Mouse (Mus musculus): ENCODE measurements around the gene Erp29.

Gene Erp29

DNA sequence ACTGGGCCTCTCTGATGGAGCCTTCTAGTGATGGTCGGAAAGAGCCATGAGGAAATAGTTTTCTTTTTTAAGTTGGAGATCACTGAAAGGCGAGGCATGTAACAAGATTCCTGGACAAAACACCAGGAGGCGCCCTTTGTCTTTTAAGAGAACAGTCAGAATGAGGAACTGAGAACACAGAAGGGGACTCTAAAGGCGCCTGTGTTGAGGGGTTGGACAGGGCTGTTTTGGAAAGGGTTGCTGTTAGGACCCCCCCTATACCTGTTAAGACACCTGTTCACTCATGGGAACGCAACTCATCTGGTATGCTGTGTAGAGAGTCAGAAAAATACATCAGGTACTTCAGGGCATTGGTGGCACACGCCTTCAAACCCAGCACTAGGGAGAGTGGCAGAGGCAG lies 2.3 kb downstream of the Erp29 start:
- DNase-seq (ENCODE audit: low spot score): peak; percentile 52

DNA sequence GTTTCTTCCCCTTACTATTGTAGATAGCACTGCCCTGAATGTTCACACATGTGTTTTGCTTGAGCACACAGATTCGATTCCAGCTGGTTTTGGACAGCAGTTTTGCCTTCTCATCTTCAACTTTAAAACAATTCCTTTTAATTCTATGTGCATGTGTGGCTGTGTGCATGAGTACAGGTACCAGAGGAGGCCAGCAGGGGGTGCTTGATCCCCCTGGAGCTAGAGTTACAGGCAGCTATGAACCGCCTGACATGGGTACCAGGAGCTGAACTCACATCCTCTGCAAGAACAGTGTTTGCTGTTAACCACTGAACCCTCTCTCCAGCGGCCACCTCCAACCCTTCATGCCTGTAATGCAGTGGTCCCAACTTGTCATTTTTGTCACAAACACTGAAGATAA lies 3.9 kb downstream of the Erp29 start:
- no peak for DNase-seq (ENCODE audit: low spot score)

DNA sequence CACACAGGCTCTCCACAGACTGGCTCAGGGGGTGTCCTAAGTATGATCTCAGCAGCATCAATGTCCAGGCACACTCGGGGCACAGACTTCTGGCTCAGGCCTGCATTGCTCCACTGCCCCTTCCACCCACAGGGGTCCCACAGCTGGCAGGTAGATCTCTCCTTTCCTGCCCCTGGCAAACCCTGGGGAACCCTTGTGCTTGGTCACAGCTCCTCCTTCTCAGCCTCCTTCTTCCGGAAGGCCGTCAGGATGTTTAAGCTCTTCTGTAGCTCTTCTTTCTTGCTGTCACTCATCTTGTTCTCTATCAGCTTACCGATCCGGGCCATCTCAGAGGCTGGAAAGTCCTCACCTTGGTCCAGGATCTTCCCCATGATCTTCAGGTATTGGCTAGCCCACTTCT lies 7.4 kb downstream of the Erp29 start:
- no peak for DNase-seq (ENCODE audit: low spot score)

DNA sequence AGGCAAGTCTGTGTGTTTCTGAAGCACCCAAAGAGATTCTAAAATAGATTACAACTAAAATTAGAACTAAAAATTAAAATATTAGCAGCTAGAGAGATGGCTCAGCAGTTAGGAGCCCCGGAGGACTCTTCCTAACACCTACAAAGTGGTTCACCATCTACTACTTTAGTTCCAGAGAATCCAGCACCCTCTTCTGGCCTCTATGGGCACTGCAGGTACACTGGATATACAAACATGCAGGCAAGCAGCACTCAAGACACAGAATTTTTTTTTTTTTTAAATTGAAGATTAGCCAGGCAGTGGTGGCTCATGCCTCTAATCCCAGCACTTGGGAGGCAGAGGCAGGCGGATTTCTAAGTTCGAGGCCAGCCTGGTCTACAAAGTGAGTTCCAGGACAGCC lies 8.8 kb downstream of the Erp29 start:
- DNase-seq (ENCODE audit: low spot score): no peak

DNA sequence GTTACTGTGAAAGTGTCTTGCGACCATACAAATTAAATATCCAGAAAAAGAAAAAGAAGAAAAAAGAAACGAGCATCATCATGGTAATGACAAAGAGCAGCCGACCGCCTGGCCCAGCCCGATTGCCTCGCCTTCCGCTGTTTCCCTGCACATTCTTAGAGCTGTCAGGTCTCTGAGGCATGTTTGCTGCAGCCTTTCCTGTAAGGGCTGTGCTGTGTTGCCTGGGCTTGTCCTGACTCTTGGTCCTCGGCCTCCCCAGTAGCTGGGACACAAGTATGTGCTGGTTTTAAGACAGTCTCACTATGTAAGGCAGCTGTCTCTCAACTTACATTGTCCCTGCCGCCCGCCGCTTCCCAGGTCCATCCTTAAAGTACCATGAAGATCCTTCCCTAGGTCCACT lies 13.6 kb downstream of the Erp29 start:
- no peak for DNase-seq (ENCODE audit: low spot score)

DNA sequence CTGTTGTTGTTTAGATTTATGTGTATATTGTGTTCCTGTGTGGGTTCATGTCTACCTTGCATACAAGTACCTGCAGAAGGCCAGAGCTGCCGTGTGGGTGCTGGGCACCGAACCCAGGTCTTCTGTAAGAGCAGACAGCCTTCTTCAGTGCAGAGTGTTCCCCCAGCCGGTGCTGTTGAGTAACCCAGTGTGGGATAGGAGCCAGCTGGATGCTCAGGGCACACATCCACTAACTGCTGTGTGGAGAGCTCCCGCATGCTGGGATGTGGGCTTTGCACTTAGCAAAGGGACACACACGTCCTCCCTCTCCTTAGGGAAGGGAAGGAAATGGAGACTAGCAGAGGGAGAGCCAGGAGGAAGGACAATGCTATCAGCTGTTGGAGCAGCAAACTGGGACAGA lies 14.2 kb downstream of the Erp29 start:
- DNase-seq (ENCODE audit: low spot score): no peak

DNA sequence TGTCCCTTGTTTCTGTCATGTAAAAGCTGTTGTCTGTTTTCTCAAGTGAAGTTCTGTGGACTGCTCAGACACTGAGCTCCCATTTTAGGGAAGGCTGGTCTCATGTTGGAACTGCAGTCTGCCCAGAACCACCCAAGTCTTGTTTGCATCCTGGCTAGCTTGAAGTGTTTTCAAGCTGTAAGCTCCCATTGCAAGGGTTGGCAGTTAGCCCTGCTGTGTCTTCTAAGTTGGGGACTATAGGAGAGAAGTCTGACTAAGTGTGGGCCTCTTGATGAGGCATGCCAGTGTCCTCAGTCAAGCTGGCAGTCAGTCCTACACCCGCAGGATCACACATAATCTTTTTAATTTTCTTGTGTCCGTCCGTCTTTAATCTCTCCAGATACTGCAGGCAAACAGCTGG lies 23.4 kb downstream of the Erp29 start:
- no peak for DNase-seq (ENCODE audit: low spot score)

DNA sequence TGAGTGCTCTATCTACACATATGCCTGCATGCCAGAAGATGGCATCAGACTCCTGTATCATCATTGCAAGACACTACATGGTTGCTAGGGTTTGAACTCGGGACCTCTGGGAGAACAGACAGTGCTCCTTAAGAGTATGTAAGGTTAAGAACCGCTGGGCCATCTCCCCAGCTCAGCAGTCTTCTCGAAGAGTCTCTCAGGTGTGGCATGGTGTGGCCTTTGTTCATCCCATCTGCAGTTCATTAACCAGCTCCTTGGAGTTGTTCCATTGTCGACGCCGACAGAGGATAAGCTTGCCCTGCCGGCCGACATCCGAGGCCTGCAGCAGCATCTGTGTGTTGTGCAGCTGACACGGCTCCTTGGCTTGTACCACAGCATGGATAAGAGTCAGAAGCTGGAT lies 29.0 kb downstream of the Erp29 start:
- DNase-seq (ENCODE audit: low spot score): no peak

DNA sequence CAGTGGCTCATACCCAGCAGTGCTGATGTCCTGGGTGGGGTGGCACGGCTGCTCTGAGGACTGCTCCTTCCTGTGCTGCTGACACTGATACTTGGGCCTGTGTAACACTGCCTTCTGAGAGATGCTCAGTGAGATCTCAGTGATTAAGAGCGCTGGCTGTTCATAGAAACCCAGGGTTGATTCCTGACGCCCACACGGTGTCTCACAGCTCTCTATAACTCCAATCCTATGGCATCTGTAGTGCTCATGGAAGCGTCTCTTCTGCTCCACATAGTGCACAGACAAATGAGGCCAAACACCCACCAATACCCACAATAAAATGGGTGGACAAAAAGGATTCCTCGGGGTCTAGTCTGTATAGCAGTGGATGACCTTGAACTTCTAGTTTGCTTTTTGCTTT lies 29.5 kb downstream of the Erp29 start:
- no peak for DNase-seq (ENCODE audit: low spot score)

DNA sequence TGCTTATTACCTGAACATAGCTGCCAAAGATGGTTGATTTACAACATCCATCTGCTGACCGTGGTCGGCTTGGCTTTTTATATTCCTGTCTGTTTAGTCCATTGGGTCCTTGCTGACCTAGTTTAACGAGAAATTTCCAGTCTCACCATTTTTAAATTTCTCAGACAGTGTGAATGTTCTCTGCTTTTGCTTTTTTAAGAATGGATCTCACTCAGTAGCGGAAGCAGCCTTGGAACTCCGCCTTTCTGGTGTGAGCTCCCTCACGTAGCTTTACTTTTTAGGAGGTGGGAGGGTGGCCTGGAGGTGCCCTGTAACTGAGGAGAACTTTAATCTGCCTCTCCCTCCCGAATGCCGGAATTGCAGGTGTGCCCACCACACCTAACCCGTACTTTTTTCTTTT lies 31.6 kb downstream of the Erp29 start:
- no peak for DNase-seq (ENCODE audit: low spot score)

DNA sequence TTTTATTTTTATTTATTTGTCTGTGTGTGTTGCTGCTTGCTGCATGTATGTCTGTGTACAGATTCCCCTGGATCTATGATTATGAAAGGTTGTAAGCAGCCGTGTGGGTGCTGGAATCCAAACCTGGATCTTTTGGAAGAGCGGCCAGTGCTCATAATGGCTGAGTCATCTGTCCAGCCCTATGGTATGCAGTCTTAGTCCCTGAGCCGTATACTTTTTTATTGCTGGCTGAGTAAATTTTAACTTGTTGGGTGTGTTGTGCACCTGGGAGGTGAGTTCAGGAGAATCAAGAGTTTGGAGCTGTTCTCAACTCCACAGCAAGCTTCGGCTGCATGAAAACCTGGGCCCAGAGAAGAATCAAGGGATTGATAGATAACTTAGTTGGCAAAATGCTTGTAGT lies 41.3 kb downstream of the Erp29 start:
- DNase-seq (ENCODE audit: low spot score): no peak

DNA sequence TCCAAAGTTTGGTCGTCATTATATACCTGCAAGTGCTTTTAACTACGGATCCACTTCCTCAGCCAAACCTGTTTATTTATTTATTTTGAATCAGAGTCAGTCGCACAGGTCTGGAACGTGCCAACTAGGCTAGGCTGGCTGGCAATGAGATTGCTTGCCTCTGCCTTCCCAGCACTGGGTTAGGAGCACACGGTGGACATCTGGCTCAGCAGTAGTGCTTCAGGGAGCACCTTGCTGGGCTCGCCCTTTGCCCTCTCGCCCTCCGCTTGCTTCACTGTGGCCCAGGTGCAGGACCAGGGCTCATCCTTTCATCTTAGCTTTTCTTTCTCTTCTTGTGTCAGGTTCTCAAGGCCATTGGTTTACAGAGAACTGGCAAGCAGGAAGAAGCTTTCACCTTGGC lies 44.5 kb downstream of the Erp29 start:
- no peak for DNase-seq (ENCODE audit: low spot score)

DNA sequence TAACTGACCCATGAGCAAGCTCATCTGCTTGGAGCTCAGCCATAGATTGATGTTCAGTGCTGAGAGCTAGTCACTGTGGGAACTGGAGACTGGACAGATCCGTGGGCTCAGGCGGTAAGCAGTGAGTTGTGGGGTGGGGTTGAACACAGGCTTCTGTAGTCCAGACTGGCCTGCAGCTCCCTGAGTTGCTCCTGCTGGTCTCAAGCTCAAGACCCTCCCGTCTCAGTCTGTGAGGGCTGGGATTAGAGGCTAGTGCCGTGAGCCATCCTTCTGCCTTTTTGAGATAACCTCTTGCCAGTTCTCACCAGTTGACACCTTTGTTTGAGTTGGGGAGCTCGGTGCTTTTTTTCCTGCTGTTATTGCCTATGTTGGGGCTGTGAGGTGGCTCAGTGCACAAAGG lies 51.5 kb downstream of the Erp29 start:
- no peak for DNase-seq (ENCODE audit: low spot score)

DNA sequence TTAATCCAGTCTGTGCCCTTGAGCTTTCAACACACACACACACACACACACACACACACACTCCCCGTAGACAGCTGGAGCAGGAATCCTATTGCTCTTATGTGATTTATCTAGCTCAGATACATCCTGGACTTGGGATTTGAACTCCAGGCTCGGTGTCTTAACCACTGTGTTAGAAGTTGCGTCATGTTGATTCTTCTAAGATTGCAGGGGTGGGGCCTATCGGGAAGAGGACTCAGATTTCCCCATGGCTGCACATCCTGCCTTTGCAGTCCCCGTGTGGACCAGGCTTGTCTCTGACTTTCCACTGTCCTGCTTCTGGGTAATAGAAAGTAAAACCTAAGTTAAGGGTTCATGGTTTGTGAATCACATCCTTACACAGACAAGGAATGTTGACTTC lies 52.2 kb downstream of the Erp29 start:
- DNase-seq (ENCODE audit: low spot score): no peak

DNA sequence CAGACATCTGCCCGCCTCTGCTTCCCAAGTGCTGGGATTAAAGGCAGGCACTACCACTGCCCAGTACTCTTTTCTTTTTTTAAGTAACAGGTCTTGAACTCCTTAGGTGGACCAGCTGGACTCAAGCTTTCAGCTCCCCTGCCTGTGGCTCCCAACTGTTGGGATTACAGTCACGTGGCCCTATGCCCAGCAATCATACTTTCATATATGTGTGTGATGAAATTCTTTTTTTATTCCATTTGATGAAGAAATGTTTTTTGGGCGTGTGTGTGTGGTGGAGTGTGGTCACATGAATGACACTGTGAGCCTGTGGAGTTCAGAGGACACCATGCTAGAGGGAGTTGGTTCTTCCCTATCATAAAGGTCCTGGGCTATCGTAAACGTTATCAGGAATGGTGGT lies 52.8 kb downstream of the Erp29 start:
- DNase-seq (ENCODE audit: low spot score): no peak

DNA sequence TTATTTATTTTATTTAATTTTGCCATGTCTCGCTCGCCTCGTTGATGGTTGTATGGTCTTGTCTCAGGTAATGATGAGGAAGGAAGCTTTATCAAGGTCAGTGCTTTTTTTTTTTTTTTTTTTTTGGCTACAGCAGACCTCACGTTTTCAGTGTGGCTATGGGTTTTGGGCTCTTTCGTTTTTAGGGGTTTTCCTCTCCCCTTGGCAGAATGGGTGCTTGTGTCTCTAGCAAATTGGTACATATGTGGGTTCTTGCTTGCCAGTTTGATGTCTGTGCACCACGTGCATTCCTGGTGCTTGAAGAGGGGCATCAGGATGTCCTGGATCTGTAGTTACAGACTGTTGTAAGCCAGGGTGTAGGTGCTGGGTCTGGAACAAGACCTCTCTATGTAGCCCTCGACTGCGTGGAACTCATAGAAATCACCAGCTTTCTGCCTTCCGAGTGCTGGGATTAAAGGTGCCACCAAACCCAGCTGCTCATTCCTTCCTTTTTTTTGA lies 53.3 kb downstream of the Erp29 start:
- DNase-seq (ENCODE audit: low spot score): no peak

DNA sequence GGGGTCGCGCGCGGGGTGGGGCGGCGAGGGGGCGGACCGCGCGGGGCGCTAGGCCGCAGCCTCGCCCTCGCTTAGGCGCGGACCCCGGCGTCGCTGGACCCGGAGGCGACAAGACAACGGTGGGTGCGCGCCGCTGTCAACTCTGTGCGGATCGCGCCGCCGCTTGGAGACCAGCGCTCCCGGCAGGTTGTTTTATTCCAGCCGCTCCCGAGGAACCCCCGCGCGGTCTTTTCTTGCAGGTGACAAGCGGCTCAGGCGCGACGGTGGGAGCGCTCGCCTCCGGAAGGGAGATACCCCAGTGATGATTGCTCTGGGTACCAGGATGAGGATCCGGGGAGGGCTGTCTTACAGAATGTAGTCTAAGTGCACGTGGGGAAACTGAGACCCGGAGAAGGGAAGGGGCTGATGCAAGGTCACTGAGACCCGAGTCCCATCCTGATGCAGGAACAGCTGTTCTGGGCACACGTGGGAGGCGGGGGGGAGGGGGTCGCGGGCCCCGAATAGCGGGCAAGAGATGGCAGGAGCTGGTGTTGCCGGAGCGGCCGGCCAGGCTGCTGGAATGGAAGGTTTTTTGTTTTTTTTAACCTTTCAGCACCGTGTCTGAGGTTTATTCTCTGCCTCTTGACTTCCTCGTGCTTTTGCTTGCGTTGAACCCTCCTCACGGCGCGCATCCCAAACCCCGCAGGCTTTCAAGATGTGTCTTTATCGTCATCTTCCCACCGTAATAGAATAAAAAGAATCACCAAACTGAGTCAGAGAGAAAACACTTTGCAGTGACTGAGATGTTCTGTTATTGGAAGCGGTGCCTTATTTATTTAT lies 54.0 kb downstream of the Erp29 start:
- DNase-seq (ENCODE audit: low spot score): no peak

DNA sequence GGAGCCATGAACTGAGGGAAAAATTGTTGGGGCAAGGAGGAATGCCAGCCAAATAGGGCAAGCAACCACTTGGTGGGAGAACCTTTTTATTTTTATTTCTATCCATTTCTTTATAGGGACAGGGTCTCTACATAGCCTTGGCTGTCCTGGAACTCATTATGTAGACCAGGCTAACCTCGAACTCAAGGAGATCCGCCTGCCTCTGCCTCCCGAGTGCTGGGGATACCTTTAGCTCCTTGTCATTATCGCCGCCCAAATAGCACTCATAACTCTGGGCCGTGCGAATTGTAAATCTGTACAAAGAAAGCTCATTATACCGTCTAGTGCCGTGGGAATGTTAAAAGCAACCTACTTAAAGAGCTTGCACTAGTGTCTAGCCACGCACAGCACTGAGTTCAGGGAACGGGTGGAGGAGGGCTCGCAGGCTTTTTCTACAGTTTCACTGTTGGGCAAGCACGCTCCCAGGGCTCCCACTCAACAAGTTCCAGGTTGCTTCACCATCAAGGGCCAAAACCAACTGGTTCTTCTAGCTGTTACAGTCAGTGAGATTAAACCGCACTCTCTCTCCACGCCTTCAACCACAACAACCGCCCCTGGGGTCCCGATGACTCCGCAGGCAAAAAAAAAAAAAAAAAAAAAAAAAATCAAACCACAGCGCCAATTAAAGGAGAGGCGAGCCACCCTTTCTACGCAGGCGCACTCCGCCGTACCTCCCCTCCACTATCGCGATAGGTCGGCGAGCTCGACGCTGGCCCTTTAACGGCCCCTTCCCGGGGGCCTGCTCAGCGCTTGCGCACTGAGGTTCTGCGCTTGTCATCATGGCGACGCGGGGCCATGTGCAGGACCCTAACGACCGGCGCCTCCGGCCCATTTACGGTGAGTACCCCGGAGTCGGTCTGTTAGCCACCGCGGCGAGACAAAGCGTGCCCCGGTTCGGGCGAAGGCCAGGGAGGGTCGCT lies 54.8 kb downstream of the Erp29 start, which contains the start of gene Naa25:
Gene Naa25 (plus strand): TSS at position 750 of the 959 bp plus-strand sequence.
- peak; percentile 95 for DNase-seq (ENCODE audit: low spot score)

DNA sequence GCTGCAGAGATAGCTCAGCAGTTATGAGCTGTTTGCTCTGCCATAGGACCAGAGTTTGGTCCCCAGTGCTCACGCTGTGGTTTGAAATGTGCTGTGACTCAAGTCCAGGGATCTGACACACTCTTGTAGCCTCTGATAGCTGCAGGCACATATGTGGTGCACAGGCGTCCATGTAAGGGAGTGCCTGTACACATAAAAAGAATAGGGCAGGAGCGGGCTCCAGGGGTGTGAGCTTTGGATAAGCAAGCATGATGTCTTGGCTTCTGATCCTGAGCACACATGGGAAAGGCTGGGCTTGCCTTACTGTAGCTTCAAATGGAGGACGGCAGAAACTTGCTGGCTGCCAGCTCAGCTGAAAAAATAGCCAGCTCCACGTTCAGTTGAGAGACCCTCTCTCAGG lies 56.7 kb downstream of the Erp29 start:
- DNase-seq (ENCODE audit: low spot score): no peak

DNA sequence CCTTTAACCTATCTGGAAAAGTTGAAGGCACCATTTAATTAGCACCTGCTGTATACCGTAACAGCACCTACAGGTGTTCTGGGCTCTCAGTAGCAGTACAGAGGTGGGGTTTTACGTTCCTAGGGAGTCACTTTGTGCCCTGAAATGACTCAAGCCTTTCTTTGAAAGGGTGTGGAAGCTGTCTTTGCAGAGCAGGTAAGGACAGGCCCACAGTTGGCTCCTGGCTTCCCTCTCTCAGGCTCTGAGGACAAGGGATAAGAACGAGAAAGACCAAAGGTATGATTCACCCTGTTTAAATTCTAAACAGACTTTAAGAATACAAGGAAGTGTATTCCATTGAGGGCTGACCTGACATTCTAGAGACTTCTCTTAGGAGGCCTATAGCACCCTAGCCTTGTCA lies 58.9 kb downstream of the Erp29 start:
- DNase-seq (ENCODE audit: low spot score): no peak

DNA sequence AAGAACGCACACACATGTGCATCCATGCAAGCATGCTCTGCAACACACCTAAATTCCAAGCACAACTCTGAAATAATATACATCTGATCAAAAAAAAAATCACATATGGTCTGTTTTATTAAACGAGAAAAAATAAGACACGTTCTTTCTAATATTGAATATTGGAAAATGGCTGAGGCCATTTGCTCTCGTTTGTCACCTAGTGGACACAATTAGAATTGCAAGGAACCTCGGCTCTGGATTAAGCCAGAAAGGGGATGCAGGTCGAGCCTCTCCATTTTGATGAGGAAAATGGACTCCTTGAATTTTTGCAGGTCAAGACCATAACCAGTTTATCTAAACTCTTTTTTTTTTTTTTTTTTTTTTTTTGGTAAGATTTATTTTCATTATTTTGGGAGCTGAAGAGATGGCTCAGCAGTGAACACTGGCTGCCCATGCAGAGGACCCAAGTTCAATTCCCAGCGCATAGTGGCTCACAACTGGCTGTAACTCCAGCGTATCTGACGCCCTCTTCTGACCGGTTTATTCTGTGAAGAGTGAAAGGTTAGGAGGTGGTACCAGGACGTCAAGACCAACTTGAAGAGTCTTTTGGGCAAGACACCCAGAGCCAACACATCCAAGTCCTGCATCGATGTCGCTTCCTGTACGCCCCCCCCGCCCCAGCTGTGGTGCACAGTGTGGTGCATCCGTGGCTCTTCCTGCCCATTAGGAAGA lies 59.5 kb downstream of the Erp29 start:
- DNase-seq (ENCODE audit: low spot score): no peak

DNA sequence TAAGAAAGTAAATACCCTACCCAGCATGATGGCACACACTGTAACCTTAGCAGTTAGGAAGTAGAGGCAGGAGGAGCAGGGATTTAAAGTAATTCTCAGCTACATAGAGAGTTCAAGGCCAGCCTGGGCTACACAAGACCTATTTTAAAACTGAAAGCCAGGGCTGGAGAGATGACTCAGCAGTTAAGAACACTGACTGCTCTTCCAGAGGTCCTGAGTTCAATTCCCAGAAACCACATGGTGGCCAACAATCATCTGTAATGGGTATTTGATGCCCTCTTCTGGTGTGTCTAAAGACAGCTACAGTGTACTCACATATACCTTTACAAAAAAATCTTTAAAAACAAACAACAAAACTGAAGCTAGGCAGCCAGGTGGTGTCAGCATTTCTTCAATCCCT lies 62.6 kb downstream of the Erp29 start:
- no peak for DNase-seq (ENCODE audit: low spot score)
